Mouse (Mus musculus) heart, postnatal 14 days (tissue): ENCODE measurements around the gene Acsf2. TPM values are rescaled to one million over a fixed set of nuclear protein-coding genes. Genes with fewer than 3 reads are reported as not detected.
"Not testable (repeated sequence)": the region's sequence is repeated elsewhere in the genome, so short reads cannot be mapped to it uniquely, and the experiment has no call there.

ENCODE experiments used
- DNase-seq, 2 experiments: peaks; one replicate each; pipeline ENCODE4 v3.0.0; 2021 to 2022
- intact Hi-C: fragments of 180-260 bp; cut with DNase I; formaldehyde crosslinking; loops from one replicate; pipeline ENCODE4 v1.15.1; 2025
- long read RNA-seq, 2 experiments: library from polyadenylated mRNA; stranded (forward); transcript quantifications; one replicate each; pipeline ENCODE4 v2.0.0; 2021
- total RNA-seq, 2 experiments: library from RNA; stranded (reverse); gene quantifications; 2 replicates each; pipeline ENCODE4 v1.2.3; 2021

The Acsf2 gene
- total RNA-seq, result 10 to 100 TPM; 31.6 to 35.6 TPM
- long read RNA-seq, experiment 1, transcript Acsf2-201 (16 exons, 3,154 nt), result major isoform, 9 of 22 reads
- long read RNA-seq, experiment 1, partial matches to known transcripts, result 11 of 22 reads
- long read RNA-seq, experiment 1, other reads (novel, unspliced or antisense), result 2 of 22 reads
- long read RNA-seq, experiment 2, transcript Acsf2-201 (16 exons, 3,154 nt), result major isoform, 9 of 27 reads
- long read RNA-seq, experiment 2, partial matches to known transcripts, result 15 of 27 reads
- long read RNA-seq, experiment 2, other reads (novel, unspliced or antisense), result 3 of 27 reads

DNA sequence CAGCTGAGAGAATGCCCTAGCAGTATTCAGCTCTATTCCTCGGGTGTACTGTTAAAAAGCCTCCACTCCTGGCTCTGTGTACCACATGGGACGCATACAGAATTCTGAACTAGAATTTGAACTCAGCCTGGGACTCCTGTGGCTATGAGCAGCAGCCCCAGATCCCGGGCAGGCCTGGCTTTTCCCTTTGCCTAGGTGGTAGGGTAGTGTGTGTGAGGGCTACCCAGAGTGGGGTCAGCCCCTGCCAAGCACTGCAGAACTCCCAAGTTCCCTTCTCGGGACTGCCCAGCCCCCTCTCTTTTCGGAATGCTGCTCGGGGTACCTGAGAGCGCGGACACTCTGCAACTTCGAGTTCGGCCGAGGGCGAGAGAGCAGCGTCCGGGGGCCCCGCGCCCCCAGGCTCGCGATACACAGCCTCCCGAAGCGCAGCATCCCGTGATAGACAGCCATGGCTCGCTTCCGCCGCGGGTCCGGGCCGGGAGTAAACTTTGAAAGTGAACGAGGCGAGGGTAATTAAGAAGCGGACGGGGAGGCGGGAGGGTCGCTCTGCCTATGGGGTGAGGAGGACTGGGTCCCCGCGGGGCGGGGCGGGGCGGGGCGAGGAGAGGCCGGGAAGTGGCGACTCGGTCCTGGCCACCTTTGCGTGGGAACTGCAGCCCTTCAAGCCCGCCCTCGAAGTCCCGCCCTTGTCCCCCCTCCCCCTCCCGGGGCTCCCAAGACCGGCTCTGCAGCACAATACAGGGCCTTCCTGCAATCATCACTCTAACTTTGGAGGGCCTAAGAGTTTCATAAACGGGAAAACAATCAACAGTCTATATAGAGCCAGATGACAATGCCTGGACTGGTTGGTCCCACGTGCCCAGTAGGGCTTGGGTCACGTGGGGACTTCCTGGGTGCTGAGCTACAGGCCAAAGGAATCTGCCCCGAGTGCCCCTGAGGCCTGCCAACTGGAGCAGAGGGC is at the start of gene Acsf2:
TSS of gene Acsf2 (minus strand) at position 551 of the 961 bp plus-strand sequence.
- intact Hi-C loops, result loop anchor here (5.0 kb wide), 1 partner anchor 49 kb away; no protein-coding TSS in a partner anchor
- peak; percentile 88 to 89 for DNase-seq

GRCm38 (mm10) chr11:94651241-94651640 is 49.6 kb upstream of the Acsf2 start:
- intact Hi-C loops, DNase-seq: not testable (repeated sequence)

GRCm38 (mm10) chr11:94646457-94646856 is 44.8 kb upstream of the Acsf2 start:
- DNase-seq, result no peak
- intact Hi-C loops, result no loop called here

DNA sequence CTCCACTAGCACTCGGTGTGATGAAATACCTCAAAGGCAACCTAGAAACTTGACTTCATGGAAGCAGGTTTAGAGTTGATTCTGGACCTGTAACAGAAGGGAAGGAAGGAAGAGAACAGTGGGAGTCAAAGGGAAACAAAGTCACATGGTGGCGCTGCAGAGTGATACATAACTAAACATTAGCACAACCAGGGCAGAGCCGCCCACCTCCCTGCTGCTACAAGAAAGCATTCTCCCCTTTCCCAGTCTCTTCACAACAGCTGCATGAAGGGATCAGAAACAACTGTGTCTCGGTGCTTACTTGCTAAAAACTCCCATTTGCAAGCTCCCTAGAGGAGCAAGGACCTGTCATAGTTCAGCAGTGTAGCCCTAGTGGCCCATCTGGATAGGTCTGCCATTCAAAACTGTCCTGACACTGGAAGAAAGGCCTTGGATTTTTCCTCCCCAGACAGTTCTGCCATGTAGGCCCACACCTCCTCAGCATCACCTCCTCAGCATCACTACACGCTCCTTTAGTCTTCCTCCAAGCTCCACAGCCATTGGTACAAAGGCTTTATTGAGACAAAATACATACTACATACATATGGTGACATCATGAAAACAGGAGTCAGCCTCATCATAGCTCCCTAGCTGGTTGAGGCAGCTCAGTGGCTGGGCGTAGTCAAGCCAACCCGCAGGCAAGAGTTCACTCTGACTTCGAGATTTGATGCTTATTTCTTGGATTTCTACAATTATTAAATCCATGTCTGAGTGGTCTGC is 43.0 kb upstream of the Acsf2 start:
- intact Hi-C loops, result no loop called here
- DNase-seq, result no peak

- DNase-seq, result no peak
- intact Hi-C loops, result loop anchor here (5.0 kb wide), 1 partner anchor 83 kb away; no protein-coding TSS in a partner anchor
These were observed 32.8 kb upstream of the Acsf2 start for GRCm38 (mm10) chr11:94634431-94634830.

DNA sequence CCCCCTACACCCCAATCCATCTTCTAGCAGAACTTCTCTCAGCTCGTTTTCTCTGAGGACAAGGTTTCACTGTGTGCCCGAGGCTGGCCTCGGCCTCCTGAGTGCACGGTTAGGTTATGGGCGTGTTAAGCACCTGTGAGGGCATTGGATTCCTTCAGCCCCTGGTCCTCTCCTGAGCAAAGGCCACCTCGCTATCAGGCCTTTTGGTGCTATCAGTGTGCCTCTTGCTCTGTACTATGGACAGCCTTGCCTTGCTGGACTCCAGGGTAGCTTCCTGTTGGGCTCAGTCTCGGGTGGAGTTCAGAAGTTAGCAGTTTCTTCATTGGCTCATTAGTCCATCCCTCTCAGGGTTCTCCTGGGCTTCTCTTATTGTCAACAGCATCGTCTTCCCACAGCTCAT is 31.3 kb upstream of the Acsf2 start:
- intact Hi-C loops, result loop anchor here (5.0 kb wide), 1 partner anchor 84 kb away; no protein-coding TSS in a partner anchor
- no peak for DNase-seq

DNA sequence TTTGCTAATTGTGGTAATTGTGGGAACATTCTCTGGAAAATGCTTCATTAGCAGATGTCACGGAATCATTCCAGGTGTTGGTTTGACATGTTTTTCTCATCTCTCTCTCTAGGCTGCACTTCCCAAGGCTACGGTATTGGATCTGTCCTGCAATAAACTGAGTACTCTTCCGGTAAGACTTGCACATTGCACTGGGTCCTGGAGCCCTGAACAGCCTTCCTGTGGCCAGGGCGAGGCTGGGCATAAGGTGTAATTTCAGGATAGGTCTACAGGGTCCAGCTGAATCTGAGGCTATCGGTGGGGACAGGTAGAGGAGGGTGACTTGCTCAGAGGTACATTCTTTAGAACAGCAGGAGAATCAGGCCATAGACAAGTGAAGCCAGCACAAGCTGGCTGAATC is 30.3 kb upstream of the Acsf2 start:
- intact Hi-C loops, result loop anchor here (5.0 kb wide), 1 partner anchor 85 kb away; no protein-coding TSS in a partner anchor
- no peak for DNase-seq

DNA sequence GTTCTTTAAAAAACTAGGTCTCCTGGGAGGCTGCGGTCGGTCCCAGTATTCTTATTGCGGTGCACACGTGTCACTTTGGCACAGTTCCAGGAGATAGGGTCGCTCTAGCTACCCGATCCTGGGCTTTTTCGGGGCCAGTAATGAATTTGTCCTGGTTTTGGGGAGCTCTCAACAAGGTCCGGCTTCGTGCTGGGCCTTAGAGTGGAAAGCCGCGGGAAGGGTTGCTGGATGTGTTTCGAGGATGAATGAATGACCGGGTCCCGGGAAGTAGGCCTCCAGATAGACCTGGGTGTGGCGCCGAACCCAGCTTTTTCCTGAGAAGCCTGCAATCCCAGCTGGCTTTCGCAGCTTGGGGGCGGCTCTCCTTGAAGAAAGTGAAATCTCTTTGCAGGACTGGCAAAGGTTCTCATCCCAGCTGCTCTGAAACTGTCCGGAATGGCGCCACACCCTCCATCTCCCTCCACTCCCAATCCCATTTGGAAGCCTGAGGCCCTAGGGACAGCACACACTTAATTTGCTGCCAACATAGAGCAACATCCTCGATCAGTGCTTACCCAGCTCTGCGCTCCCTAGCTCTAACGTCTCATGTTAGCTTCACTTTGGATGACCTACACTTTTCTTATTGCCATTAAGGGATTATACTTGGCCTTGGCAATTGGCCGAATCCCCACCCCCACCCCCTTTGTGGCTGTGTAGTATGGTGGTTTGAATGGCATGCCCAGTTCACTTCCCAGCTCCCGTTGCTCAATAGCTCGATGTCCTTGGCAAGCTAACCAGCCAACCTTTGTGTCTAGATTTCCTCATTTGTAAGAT is 28.7 kb upstream of the Acsf2 start:
- intact Hi-C loops, result loop anchor here (5.0 kb wide), 1 partner anchor 87 kb away; no protein-coding TSS in a partner anchor
- peak; percentile 55 to 57 for DNase-seq

- intact Hi-C loops, result loop anchor here (5.0 kb wide), 1 partner anchor 87 kb away; no protein-coding TSS in a partner anchor
- no peak for DNase-seq
These were observed 28.2 kb upstream of the Acsf2 start for GRCm38 (mm10) chr11:94629884-94630198.

DNA sequence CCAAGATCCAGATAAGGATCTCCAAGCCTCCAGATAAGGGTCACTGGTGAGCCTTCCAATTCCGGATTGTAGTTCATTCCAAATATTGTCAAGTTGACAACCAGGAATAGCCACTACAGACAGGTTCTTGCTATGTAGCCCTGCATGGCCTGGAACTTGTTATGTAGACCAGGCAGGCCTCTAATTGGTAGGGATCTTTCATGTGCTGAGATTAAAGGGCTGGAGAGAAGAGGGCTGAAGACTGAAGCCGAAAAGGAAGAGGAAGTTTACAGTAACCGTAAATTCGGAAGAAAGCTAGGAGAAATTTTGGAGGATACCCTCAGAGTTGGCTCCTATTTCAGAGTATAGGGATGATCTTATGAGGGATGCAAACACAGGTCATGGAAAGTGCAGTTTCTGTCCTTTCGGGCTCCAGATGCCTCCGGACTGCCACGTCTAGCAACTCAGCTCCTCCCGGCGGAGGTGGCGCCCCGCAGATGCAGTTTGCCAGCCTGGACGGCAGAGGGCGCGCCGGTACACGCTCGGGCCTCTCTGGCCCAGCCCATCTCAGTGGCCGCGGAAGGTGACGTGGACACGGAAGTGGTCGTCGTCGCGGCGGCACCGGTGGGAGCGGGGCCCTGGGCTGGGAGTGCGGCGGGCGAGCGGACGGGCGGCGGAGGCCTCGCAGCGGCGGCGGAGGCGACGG is 27.7 kb upstream of the Acsf2 start, which contains the start of gene Lrrc59:
TSS of gene Lrrc59 (plus strand) at position 569 of the 685 bp plus-strand sequence.
- intact Hi-C loops, result no loop called here
- peak; percentile 97 to 99 for DNase-seq

GRCm38 (mm10) chr11:94622162-94622561 is 20.5 kb upstream of the Acsf2 start:
- intact Hi-C loops, result no loop called here
- no peak for DNase-seq

- no peak for DNase-seq
- intact Hi-C loops, result no loop called here
These were observed 19.8 kb upstream of the Acsf2 start for GRCm38 (mm10) chr11:94621458-94621852.

DNA sequence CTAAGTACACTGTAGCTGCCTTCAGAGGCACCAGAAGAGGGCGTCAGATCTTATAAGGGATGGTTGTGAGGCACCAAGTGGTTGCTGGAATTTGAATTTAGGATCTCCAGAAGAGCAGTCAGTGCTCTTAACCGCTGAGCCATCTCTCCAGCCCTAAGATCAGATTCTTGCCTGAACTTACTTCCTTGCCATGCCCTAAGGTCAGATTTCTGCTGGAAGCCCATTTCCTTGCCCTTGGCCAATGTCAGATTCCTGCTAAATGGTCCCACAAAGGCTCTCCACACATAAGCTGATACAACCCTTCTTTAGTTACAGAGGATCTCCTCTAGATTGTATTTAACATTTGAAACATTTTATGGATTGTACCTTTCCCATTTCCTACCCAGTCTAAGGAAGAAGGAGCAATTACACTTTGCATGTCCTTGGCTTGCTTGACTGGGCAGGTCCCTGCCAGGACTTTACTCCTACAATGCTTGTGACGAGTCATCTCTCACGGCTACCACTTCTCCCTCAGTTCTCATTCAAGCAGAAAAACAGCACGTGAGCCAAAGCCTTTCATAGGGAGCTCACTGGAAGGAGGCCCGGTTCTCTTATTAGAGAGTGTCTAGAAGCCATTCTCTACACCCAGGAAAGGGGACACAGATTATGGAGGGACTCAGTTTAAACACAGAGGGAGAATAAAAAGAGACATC is 19.2 kb upstream of the Acsf2 start:
- no peak for DNase-seq
- intact Hi-C loops, result no loop called here

DNA sequence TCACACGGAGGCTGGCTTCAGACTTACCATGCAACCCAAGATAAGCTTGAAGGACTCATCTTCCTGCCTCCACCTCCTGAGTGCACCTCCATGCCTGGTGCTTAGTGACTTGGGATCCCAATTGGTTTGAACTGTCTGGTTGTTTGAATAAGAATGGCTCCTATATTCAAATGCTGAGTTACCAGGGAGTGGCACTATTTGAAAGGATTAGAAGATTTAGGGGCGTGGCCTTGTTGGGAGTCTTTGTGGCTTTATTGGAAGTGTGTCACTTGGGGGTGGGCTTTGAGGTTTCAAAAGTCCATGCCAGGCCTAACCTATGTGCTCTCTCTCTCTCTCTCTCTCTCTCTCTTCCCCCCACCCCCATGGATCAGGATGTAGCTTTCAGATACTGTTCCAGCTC is 16.0 kb upstream of the Acsf2 start:
- DNase-seq, result no peak
- intact Hi-C loops, result no loop called here

GRCm38 (mm10) chr11:94615494-94615893 is 13.8 kb upstream of the Acsf2 start:
- DNase-seq, result no peak
- intact Hi-C loops, result no loop called here

DNA sequence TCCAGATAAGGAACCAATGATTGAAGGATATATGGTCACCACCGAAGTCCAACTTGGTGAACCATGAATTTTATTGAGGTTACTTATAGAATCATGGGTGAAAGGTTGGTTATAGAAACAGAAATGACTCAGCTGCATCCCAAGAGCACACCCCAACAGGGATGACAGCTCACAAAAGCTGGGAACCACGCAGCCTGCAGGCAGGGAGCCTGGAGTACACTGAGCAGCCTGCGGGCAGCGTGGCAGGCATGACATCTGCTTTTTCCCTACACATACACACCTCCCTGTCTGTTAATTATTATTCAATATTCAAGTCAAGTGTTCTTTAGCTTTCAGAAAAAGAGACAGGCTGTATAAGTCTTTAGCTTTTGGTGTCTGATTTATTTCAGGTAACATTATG is 12.9 kb upstream of the Acsf2 start:
- DNase-seq, result no peak
- intact Hi-C loops, result no loop called here

GRCm38 (mm10) chr11:94610744-94611740 is 9.4 kb upstream of the Acsf2 start:
- intact Hi-C loops, result no loop called here
- DNase-seq, result no peak
